Mouse (Mus musculus): ENCODE measurements around the gene Mast2.

GRCm38 (mm10) chr4:116317575-116317974 lies 146.4 kb downstream of the Mast2 start:
- TF ChIP-seq CTCF (IDR thresholded peaks at IDR 0.05), result no peak
- no peak for TF ChIP-seq EP300 (IDR thresholded peaks at IDR 0.05)
